Mouse (Mus musculus): Measurements from ENCODE around the gene Tmem131. TPM values are rescaled to one million over a fixed set of nuclear protein-coding genes. Genes with fewer than 3 reads are reported as not detected.

The Tmem131 gene
- polyA plus RNA-seq, 1 experiment: 20.5 TPM

GRCm38 (mm10) chr1:36982191-36982961 lies 38.9 kb upstream of the Tmem131 start:
- Histone ChIP-seq H3K4me1 (ENCODE audit: control insufficient read depth, insufficient read depth, low read length) (no peaks in the 10 kb centered on the region), H3K4me3 (replicated peaks; ENCODE audit: extremely low read depth, low read depth, low read length) (no peak overlapping the region)
- no peak for DNase-seq
- no peak for TF ChIP-seq POLR2A (IDR thresholded peaks at IDR 0.05; ENCODE audit: borderline replicate concordance, extremely low read depth, low read depth, low read length)
- TF ChIP-seq CTCF (IDR thresholded peaks at IDR 0.05; ENCODE audit: insufficient read depth, low read length): no peak
- 76% methylated on average over 9 of the region's 9 CpGs for WGBS

- WGBS: 51% methylated on average over 4 of the region's 4 CpGs
- H3K4me1 ChIP-seq (ENCODE audit: control insufficient read depth, insufficient read depth, low read length): no peaks in the 10 kb centered on the region
- TF ChIP-seq CTCF (IDR thresholded peaks at IDR 0.05; ENCODE audit: insufficient read depth, low read length) (no peak), POLR2A (IDR thresholded peaks at IDR 0.05; ENCODE audit: borderline replicate concordance, extremely low read depth, low read depth, low read length) (no peak)
- no peak for DNase-seq
- no peak overlapping the region for H3K4me3 ChIP-seq (replicated peaks; ENCODE audit: extremely low read depth, low read depth, low read length)
Observed at GRCm38 (mm10) chr1:36976770-36977169, 33.3 kb upstream of the Tmem131 start.

GRCm38 (mm10) chr1:36970918-36971617 lies 27.6 kb upstream of the Tmem131 start:
- no peak overlapping the region for H3K4me3 ChIP-seq (replicated peaks; ENCODE audit: extremely low read depth, low read depth, low read length)
- WGBS: 91% methylated on average over 3 of the region's 3 CpGs
- no peaks in the 10 kb centered on the region for H3K4me1 ChIP-seq (ENCODE audit: control insufficient read depth, insufficient read depth, low read length)
- no peak for TF ChIP-seq CTCF (IDR thresholded peaks at IDR 0.05; ENCODE audit: insufficient read depth, low read length)
- TF ChIP-seq POLR2A (IDR thresholded peaks at IDR 0.05; ENCODE audit: borderline replicate concordance, extremely low read depth, low read depth, low read length): no peak
- DNase-seq: no peak

- DNase-seq: no peak
- TF ChIP-seq POLR2A (IDR thresholded peaks at IDR 0.05; ENCODE audit: borderline replicate concordance, extremely low read depth, low read depth, low read length) (no peak), CTCF (IDR thresholded peaks at IDR 0.05; ENCODE audit: insufficient read depth, low read length) (no peak)
- Histone ChIP-seq H3K4me1 (ENCODE audit: control insufficient read depth, insufficient read depth, low read length) (no peaks in the 10 kb centered on the region), H3K4me3 (replicated peaks; ENCODE audit: extremely low read depth, low read depth, low read length) (no peak overlapping the region)
- 90% methylated on average over 5 of the region's 5 CpGs for WGBS
Observed at GRCm38 (mm10) chr1:36965831-36966230, 22.4 kb upstream of the Tmem131 start.

- Histone ChIP-seq H3K4me1 (ENCODE audit: control insufficient read depth, insufficient read depth, low read length) (no peaks in the 10 kb centered on the region), H3K4me3 (replicated peaks; ENCODE audit: extremely low read depth, low read depth, low read length) (no peak overlapping the region)
- DNase-seq: no peak
- TF ChIP-seq POLR2A (IDR thresholded peaks at IDR 0.05; ENCODE audit: borderline replicate concordance, extremely low read depth, low read depth, low read length) (no peak), CTCF (IDR thresholded peaks at IDR 0.05; ENCODE audit: insufficient read depth, low read length) (no peak)
- WGBS: 70% methylated on average over 10 of the region's 10 CpGs
Observed at GRCm38 (mm10) chr1:36962379-36963176, 19.1 kb upstream of the Tmem131 start.

GRCm38 (mm10) chr1:36960509-36961222 lies 17.2 kb upstream of the Tmem131 start:
- H3K4me3 ChIP-seq (replicated peaks; ENCODE audit: extremely low read depth, low read depth, low read length): no peak overlapping the region
- 66% methylated on average over 16 of the region's 16 CpGs for WGBS
- TF ChIP-seq POLR2A (IDR thresholded peaks at IDR 0.05; ENCODE audit: borderline replicate concordance, extremely low read depth, low read depth, low read length): no peak
- TF ChIP-seq CTCF (IDR thresholded peaks at IDR 0.05; ENCODE audit: insufficient read depth, low read length): no peak
- no peak for DNase-seq
- no peaks in the 10 kb centered on the region for H3K4me1 ChIP-seq (ENCODE audit: control insufficient read depth, insufficient read depth, low read length)

GRCm38 (mm10) chr1:36949591-36950184 lies 6.2 kb upstream of the Tmem131 start:
- DNase-seq: no peak
- TF ChIP-seq CTCF (IDR thresholded peaks at IDR 0.05; ENCODE audit: insufficient read depth, low read length) (no peak), POLR2A (IDR thresholded peaks at IDR 0.05; ENCODE audit: borderline replicate concordance, extremely low read depth, low read depth, low read length) (no peak)
- no peak overlapping the region for H3K4me3 ChIP-seq (replicated peaks; ENCODE audit: extremely low read depth, low read depth, low read length)
- WGBS: 49% methylated on average over 7 of the region's 7 CpGs
- no peaks in the 10 kb centered on the region for H3K4me1 ChIP-seq (ENCODE audit: control insufficient read depth, insufficient read depth, low read length)

GRCm38 (mm10) chr1:36947448-36947847 lies 4.0 kb upstream of the Tmem131 start:
- Histone ChIP-seq H3K4me3 (replicated peaks; ENCODE audit: extremely low read depth, low read depth, low read length) (no peak overlapping the region), H3K4me1 (ENCODE audit: control insufficient read depth, insufficient read depth, low read length) (no peaks in the 10 kb centered on the region)
- 54% methylated on average over 8 of the region's 8 CpGs for WGBS
- no peak for DNase-seq
- TF ChIP-seq POLR2A (IDR thresholded peaks at IDR 0.05; ENCODE audit: borderline replicate concordance, extremely low read depth, low read depth, low read length) (no peak), CTCF (IDR thresholded peaks at IDR 0.05; ENCODE audit: insufficient read depth, low read length) (no peak)
